Mouse (Mus musculus) leukemia stem cell, adult 10-12 weeks (primary cell): ENCODE results near the gene Adtrp. TPM values are rescaled to one million over a fixed set of nuclear protein-coding genes. Genes with fewer than 3 reads are reported as not detected.

Experiments used
- polyA plus RNA-seq: library from polyadenylated mRNA; stranded (reverse); fragments of >175 nt; gene quantifications from 2 replicates; pipeline ENCODE4 v1.2.3, GENCODE M21; 2012; ENCODE audit warnings: low replicate concordance

Gene Adtrp
- not detected in 2 replicates for polyA plus RNA-seq

GRCm38 (mm10) chr13:41847516-41848126 is at the start of gene Adtrp:
Adtrp (minus strand) TSS chr13:41847684.

Other genes starting within 250 kb of the Adtrp start
- gene Tmem170b, start 241.8 kb downstream of the Adtrp start, polyA plus RNA-seq: 3.7 and 4.9 TPM in 2 replicates
- 24.8 and 58.7 TPM in 2 replicates for gene Hivep1, start 204.3 kb upstream of the Adtrp start, polyA plus RNA-seq